ENCODE assay signal across 1 mouse cellular context in genomic region chr4:144428868-144429267, GRCm38 (mm10).
A peak's percentile ranks its signal among the peaks of the same experiment; 100 is the strongest.
TF ChIP-seq lines count a peak whose summit lies in the region.

No protein-coding gene starts in this region.

TF ChIP-seq in ES-E14, 5 proteins besides CTCF, POLR2A, EP300 and RAD21:
- TF ChIP-seq ZC3H11A (IDR thresholded peaks at IDR 0.05; ENCODE audit: borderline replicate concordance, low read depth, low read length) (peak; percentile 43; the same call in 1 of the 2 replicates), ZNF384 (IDR thresholded peaks at IDR 0.05; ENCODE audit: low read depth, low read length) (no peak)
